Mouse (Mus musculus) intestine, postnatal 0 days (tissue): ENCODE data around the gene Nkain2. TPM values are rescaled to one million over a fixed set of nuclear protein-coding genes. Genes with fewer than 3 reads are reported as not detected.

Experiments
- ATAC-seq: fragments of 200-750 bp; cut with Nextera tagmentation; 2 replicates; pipeline ENCODE4 v1.8.0; 2017; ENCODE audit warnings: mild to moderate bottlenecking, moderate TSS enrichment, moderate library complexity
- H3K27ac ChIP-seq: fragments of 300-500 bp; sonication (generic); 2 replicates; pipeline ENCODE4 v1.5.1; 2014; ENCODE audit warnings: mild to moderate bottlenecking, low read depth, low read length, moderate library complexity
- H3K27me3 ChIP-seq: fragments of 300-500 bp; sonication (generic); replicated peaks from 2 replicates; pipeline ENCODE4 v1.6.1; 2014; ENCODE audit warnings: low read length, mixed read lengths; ENCODE audit not compliant: control insufficient read depth, insufficient read depth
- H3K36me3 ChIP-seq: fragments of 300-500 bp; sonication (generic); 2 replicates; pipeline ENCODE4 v1.6.1; 2014; ENCODE audit warnings: mild to moderate bottlenecking, moderate library complexity; ENCODE audit not compliant: control insufficient read depth, insufficient read depth
- H3K4me1 ChIP-seq: fragments of 300-500 bp; sonication (generic); replicated peaks from 2 replicates; pipeline ENCODE4 v1.6.1; 2014; ENCODE audit warnings: antibody characterized with exemption, low read length, mixed read lengths; ENCODE audit not compliant: control insufficient read depth, insufficient read depth
- H3K4me2 ChIP-seq: fragments of 300-500 bp; sonication (generic); replicated peaks from 2 replicates; pipeline ENCODE4 v1.6.1; 2014; ENCODE audit warnings: low read depth, mild to moderate bottlenecking, moderate library complexity
- H3K4me3 ChIP-seq: fragments of 300-500 bp; sonication (generic); 2 replicates; pipeline ENCODE4 v1.5.1; 2014; ENCODE audit warnings: low read depth, low read length
- H3K9ac ChIP-seq: fragments of 300-500 bp; sonication (generic); 2 replicates; pipeline ENCODE4 v1.6.1; 2014; ENCODE audit warnings: mild to moderate bottlenecking, low read depth, low read length
- H3K9me3 ChIP-seq: fragments of 300-500 bp; sonication (generic); 2 replicates; pipeline ENCODE4 v1.6.1; 2016; ENCODE audit warnings: mixed run types; ENCODE audit not compliant: control insufficient read depth
- CTCF ChIP-seq: sonication (generic); IDR thresholded peaks from 2 replicates; pipeline ENCODE4 v1.5.1; 2016; ENCODE audit warnings: low read depth, mild to moderate bottlenecking, control low read depth, antibody characterized with exemption, moderate library complexity
- WGBS: fragments of 180-500 bp; shearing (Covaris S2); extraction: QIAGEN DNeasy Blood & Tissue Kit; methylation state at CpG from one replicate; pipeline ENCODE4 v1.1.7; 2014; 5-methylcytosine and 5-hydroxymethylcytosine counted together
- polyA plus RNA-seq: library from polyadenylated mRNA; unstranded; fragments of >200 nt; fragmentation: Nextera tagmentation; extraction: Ambion mirVana; gene quantifications from 2 replicates; pipeline ENCODE4 v1.2.1, GENCODE M21; 2015

Nkain2 gene
- polyA plus RNA-seq, 1 experiment from 2014 or later = 1.0 TPM

GRCm38 (mm10) chr10:32696661-32697060, 193.6 kb downstream of the Nkain2 start:
- H3K27me3 ChIP-seq = no peaks in the 10 kb centered on the region
- no peaks in the 10 kb centered on the region for H3K4me1 ChIP-seq
- no peak overlapping the region for H3K9ac ChIP-seq
- H3K36me3 ChIP-seq = no peaks in the 10 kb centered on the region
- no peak for ATAC-seq
- H3K9me3 ChIP-seq = no peaks in the 10 kb centered on the region
- H3K27ac ChIP-seq = no peak overlapping the region
- TF ChIP-seq CTCF = no peak
- H3K4me2 ChIP-seq = no peak overlapping the region
- H3K4me3 ChIP-seq = no peak overlapping the region
- WGBS = 85% methylated on average over 2 of the region's 2 CpGs

DNA sequence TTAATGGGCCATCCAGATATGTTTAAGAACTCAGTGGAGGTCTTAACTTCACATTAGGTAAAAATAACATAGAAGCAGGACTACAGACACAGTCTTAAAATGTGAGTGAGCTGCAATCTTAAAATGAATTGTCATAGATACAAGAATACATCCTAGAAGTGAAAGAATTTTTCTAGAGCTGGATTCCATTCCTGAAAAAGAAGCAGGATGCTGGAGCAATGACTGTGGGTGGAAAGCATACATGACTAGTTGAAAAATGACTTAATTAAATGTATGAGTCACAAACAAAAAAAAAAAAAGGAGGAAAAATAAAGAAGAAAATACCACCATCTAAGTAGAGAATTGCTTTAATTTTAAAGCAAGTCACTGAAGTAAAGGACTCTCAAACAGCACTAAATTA, 205.7 kb downstream of the Nkain2 start:
- ATAC-seq = no peak
- TF ChIP-seq CTCF = no peak
- Histone ChIP-seq H3K36me3 (no peaks in the 10 kb centered on the region), H3K9me3 (no peaks in the 10 kb centered on the region), H3K9ac (no peak overlapping the region), H3K27me3 (no peaks in the 10 kb centered on the region), H3K27ac (no peak overlapping the region), H3K4me2 (no peak overlapping the region), H3K4me3 (no peak overlapping the region), H3K4me1 (no peaks in the 10 kb centered on the region)

GRCm38 (mm10) chr10:32640256-32640655, 250.0 kb downstream of the Nkain2 start:
- Histone ChIP-seq H3K27me3 (no peaks in the 10 kb centered on the region), H3K4me2 (no peak overlapping the region), H3K4me1 (no peaks in the 10 kb centered on the region), H3K9me3 (no peaks in the 10 kb centered on the region), H3K36me3 (no peaks in the 10 kb centered on the region), H3K27ac (no peak overlapping the region), H3K9ac (no peak overlapping the region), H3K4me3 (no peak overlapping the region)
- ATAC-seq = no peak
- WGBS = 77% methylated on average over 3 of the region's 3 CpGs
- no peak for TF ChIP-seq CTCF

DNA sequence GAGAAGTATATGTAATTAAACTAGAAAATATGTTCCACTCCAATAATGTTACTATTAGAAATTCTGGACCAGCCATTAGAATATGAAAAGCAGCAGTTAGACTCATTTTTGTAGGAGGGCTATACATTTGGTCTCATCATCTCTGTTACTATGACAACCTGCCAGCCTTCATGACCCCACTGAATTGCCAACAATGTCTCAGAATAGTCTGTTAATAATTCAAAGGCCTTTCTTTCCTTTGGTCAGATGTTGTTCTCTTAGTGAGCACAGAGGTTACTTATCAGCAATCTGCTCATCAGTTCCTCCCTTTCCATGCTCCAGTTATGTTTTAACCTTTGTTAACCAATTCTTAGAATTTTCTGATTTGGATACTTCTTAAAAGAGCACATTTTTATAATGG, 251.1 kb downstream of the Nkain2 start:
- no peak for TF ChIP-seq CTCF
- Histone ChIP-seq H3K36me3 (no peaks in the 10 kb centered on the region), H3K27me3 (no peaks in the 10 kb centered on the region), H3K4me1 (no peaks in the 10 kb centered on the region), H3K27ac (no peak overlapping the region), H3K4me3 (no peak overlapping the region), H3K9ac (no peak overlapping the region), H3K9me3 (no peaks in the 10 kb centered on the region), H3K4me2 (no peak overlapping the region)
- ATAC-seq = no peak

DNA sequence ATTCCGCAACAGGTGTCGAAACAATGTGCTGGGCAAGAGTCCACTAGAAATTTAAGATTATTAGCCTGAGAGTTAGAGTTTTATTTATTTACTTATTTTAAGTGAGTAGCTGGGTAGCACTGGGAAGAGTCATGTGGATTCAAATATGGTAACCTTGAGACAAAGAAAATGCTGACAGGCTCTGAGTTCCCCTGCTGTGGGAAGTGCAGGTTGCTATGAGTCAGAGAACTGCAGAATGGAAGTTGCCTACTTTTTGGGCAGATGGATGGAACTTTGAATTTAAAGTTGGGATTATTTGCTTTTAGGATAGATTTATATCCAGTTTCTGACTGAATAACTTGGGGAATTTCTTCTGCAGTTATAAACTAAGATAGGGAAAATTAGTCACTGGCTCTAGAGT, 259.2 kb downstream of the Nkain2 start:
- Histone ChIP-seq H3K4me1 (no peaks in the 10 kb centered on the region), H3K36me3 (no peaks in the 10 kb centered on the region), H3K27ac (no peak overlapping the region), H3K4me2 (no peak overlapping the region), H3K9me3 (no peaks in the 10 kb centered on the region), H3K27me3 (no peaks in the 10 kb centered on the region), H3K9ac (no peak overlapping the region), H3K4me3 (no peak overlapping the region)
- WGBS = 98% methylated on average over 2 of the region's 2 CpGs
- no peak for TF ChIP-seq CTCF
- ATAC-seq = no peak

DNA sequence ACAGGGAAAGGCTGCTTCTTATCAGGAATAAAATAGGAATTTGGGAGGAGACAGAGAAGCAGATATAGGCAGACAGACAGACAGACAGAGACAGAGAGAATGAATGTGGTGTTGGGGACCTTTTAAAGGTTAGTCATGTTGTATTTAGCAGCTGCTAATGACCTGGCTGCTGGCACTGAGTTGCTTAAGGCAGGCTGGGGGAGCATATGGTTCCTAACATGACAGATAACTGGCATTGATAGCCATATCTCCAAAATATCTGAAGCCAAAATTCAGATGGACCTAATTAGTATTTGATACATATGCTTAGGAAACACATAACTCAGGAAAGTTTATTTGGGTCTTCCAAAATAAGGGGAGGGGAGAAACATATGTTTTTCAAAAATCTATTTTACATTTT, 285.8 kb downstream of the Nkain2 start:
- H3K36me3 ChIP-seq = no peaks in the 10 kb centered on the region
- no peak for TF ChIP-seq CTCF
- no peak overlapping the region for H3K27ac ChIP-seq
- no peak overlapping the region for H3K4me2 ChIP-seq
- H3K4me3 ChIP-seq = no peak overlapping the region
- no peak for ATAC-seq
- no peak overlapping the region for H3K9ac ChIP-seq
- no peaks in the 10 kb centered on the region for H3K27me3 ChIP-seq
- no peaks in the 10 kb centered on the region for H3K9me3 ChIP-seq
- H3K4me1 ChIP-seq = no peaks in the 10 kb centered on the region

DNA sequence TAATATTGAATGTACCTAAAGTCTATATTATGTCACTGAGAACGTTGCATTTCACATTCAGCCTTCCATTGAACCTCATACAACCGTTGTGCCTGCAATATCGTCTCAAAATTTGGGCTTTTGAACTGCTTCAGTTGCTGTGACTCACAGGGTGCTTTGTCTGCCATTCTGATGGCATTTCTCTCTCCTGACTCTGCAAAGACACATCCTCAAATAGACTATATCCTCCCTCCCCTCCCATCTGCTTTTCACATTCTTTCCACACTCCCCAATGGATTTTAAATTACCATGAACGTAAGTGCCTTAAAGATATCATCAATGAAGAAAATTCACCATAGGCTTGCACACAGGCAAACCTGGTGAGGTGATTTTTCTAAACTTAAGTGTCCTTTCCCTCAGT, 287.5 kb downstream of the Nkain2 start:
- no peaks in the 10 kb centered on the region for H3K4me1 ChIP-seq
- WGBS = 74% methylated on average over 4 of the region's 4 CpGs
- no peaks in the 10 kb centered on the region for H3K36me3 ChIP-seq
- TF ChIP-seq CTCF = no peak
- no peaks in the 10 kb centered on the region for H3K27me3 ChIP-seq
- no peak overlapping the region for H3K9ac ChIP-seq
- no peak overlapping the region for H3K4me2 ChIP-seq
- no peak overlapping the region for H3K27ac ChIP-seq
- H3K4me3 ChIP-seq = no peak overlapping the region
- no peak for ATAC-seq
- no peaks in the 10 kb centered on the region for H3K9me3 ChIP-seq
